11 mouse cellular contexts compared by ENCODE assay signal in the genomic region with DNA sequence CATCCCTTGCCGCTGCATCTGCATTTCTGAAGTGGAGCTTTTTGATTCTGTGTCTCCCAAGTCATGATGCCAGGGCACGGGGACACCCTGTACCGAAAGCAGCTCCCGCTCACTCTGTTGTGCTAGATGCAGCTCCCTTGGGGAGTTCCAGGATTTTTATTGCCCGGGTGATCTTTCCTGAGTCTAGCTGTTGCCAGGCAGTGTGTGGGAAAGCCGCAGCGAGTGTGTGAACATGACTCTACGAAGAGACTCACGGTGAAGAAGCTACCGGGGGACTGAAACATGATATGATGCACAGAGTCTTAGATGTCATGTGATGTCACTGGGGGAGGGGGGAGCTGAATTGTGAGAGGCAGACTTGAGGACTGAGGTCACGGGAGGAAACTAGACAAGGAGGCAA.
DNase-seq lines count a peak whose midpoint lies in the region; ATAC-seq lines count a peak whose summit lies in the region.
"Had no signal": no experiment of that assay in that cellular context is flagged by ENCODE, and none has a peak within 500 bp of the region (broad histone marks: within the 10 kb centered on the region; RNA-seq: fewer than 3 reads in every experiment).

No protein-coding gene starts in this region.

- WGBS in heart, embryonic 10.5 days: 46% methylated on average over 11 of the region's 11 CpGs
- 23% methylated on average over 11 of the region's 11 CpGs for WGBS in embryonic facial prominence, embryonic 14.5 days
- 15% methylated on average over 11 of the region's 11 CpGs for WGBS in midbrain, embryonic 16.5 days

- intact Hi-C loops in gastrocnemius, postnatal 36 days (cut with DNase I): no loop called here

- H3K9ac ChIP-seq in embryonic facial prominence, embryonic 14.5 days (ENCODE audit: low read depth, low read length): no peak overlapping the region
- no peak overlapping the region; the same call in 1 of the 2 replicates for H3K9ac ChIP-seq in midbrain, embryonic 16.5 days (ENCODE audit: low read depth, low read length)
- H3K9ac ChIP-seq: embryonic facial prominence, embryonic 12.5 days; liver, embryonic 15.5 days had no signal

- DNase-seq in heart, embryonic 10.5 days (ENCODE audit: low spot score): no peak
- no peak for DNase-seq in heart, postnatal 4 days
- DNase-seq in ES-CJ7 (ENCODE audit: low read depth, low spot score): peak; percentile 38
- DNase-seq in embryonic facial prominence, embryonic 14.5 days (ENCODE audit: low spot score): peak; percentile 55
- DNase-seq in cerebellum, adult 9-11 months: no peak
- DNase-seq in gastrocnemius, postnatal 36 days: no peak
- DNase-seq: gastrocnemius, postnatal 10 days had no signal

- no peak overlapping the region for H3K4me2 ChIP-seq in embryonic facial prominence, embryonic 14.5 days (ENCODE audit: low read depth, low read length)
- H3K4me2 ChIP-seq in midbrain, embryonic 16.5 days (ENCODE audit: low read length): peak overlapping the region; percentile 37; the same call in 1 of the 2 replicates
- H3K4me2 ChIP-seq: embryonic facial prominence, embryonic 12.5 days; liver, embryonic 15.5 days had no signal

- H3K9me3 ChIP-seq in heart, embryonic 10.5 days: no peaks in the 10 kb centered on the region
- H3K9me3 ChIP-seq in embryonic facial prominence, embryonic 14.5 days (ENCODE audit: control insufficient read depth, low read length): no peaks in the 10 kb centered on the region
- H3K9me3 ChIP-seq in midbrain, embryonic 16.5 days (replicated peaks; ENCODE audit: control insufficient read depth, low read length, poor library complexity, severe bottlenecking): no peaks in the 10 kb centered on the region
- H3K9me3 ChIP-seq: embryonic facial prominence, embryonic 12.5 days; liver, embryonic 15.5 days had no signal

- 0 out of 2 replicates have a peak overlapping the region, but pooled peaks have one; percentile 19 for H3K27ac ChIP-seq in heart, embryonic 10.5 days
- H3K27ac ChIP-seq in embryonic facial prominence, embryonic 14.5 days (replicated peaks; ENCODE audit: low read depth, low read length): no peak overlapping the region
- H3K27ac ChIP-seq in midbrain, embryonic 16.5 days (ENCODE audit: low read length): peak overlapping the region; percentile 39; the same call in 1 of the 2 replicates
- H3K27ac ChIP-seq: embryonic facial prominence, embryonic 12.5 days; liver, embryonic 15.5 days had no signal

- no peaks in the 10 kb centered on the region for H3K27me3 ChIP-seq in heart, embryonic 10.5 days (ENCODE audit: insufficient read depth, poor library complexity, severe bottlenecking)
- no peaks in the 10 kb centered on the region for H3K27me3 ChIP-seq in embryonic facial prominence, embryonic 14.5 days (replicated peaks; ENCODE audit: control insufficient read depth, insufficient read depth, low read length)
- H3K27me3 ChIP-seq in midbrain, embryonic 16.5 days (ENCODE audit: control insufficient read depth, insufficient read depth, low read depth, low read length): no peaks in the 10 kb centered on the region
- H3K27me3 ChIP-seq: embryonic facial prominence, embryonic 12.5 days; liver, embryonic 15.5 days had no signal

- peaks cover 14% of the 10 kb centered on the region; the same call in 1 of the 2 replicates for H3K36me3 ChIP-seq in heart, embryonic 10.5 days
- no peaks in the 10 kb centered on the region for H3K36me3 ChIP-seq in embryonic facial prominence, embryonic 14.5 days (ENCODE audit: control insufficient read depth, insufficient read depth, low read length)
- no peaks in the 10 kb centered on the region for H3K36me3 ChIP-seq in midbrain, embryonic 16.5 days (ENCODE audit: control insufficient read depth, insufficient read depth, low read length)
- H3K36me3 ChIP-seq: liver, embryonic 15.5 days had no signal

- peaks cover 30% of the 10 kb centered on the region for H3K4me1 ChIP-seq in heart, embryonic 10.5 days
- H3K4me1 ChIP-seq in embryonic facial prominence, embryonic 14.5 days (ENCODE audit: control insufficient read depth, insufficient read depth, low read length): no peaks in the 10 kb centered on the region
- H3K4me1 ChIP-seq in midbrain, embryonic 16.5 days (ENCODE audit: control insufficient read depth, insufficient read depth, low read length): peaks cover 11% of the 10 kb centered on the region; the same call in 1 of the 2 replicates
- H3K4me1 ChIP-seq: liver, embryonic 15.5 days had no signal

- H3K4me3 ChIP-seq in heart, embryonic 10.5 days: no peak overlapping the region; the same call in 1 of the 2 replicates
- H3K4me3 ChIP-seq in embryonic facial prominence, embryonic 14.5 days (ENCODE audit: low read depth, low read length): no peak overlapping the region
- H3K4me3 ChIP-seq in midbrain, embryonic 16.5 days (ENCODE audit: low read depth, low read length): no peak overlapping the region
- H3K4me3 ChIP-seq: embryonic facial prominence, embryonic 12.5 days; liver, embryonic 15.5 days had no signal

- ATAC-seq in embryonic facial prominence, embryonic 14.5 days (ENCODE audit: low read depth): peak; percentile 35; the same call in 1 of the 2 replicates
- ATAC-seq in midbrain, embryonic 16.5 days: 0 out of 2 replicates have a peak, but pooled peaks have one; percentile 20
- no peak for ATAC-seq in granulocyte monocyte progenitor cell, adult 5-6 weeks (replicated peaks; ENCODE audit: poor library complexity, severe bottlenecking)

Comparison
In these comparisons a context has a peak if more than half of its experiments do, and no peak if none do; other contexts are left out.
1. DNase-seq: peak in ES-CJ7 (single experiment) and embryonic facial prominence, embryonic 14.5 days (single experiment); none in heart, embryonic 10.5 days (single experiment), heart, postnatal 4 days (single experiment), cerebellum, adult 9-11 months (single experiment) and gastrocnemius, postnatal 36 days (0 of 2).